Mouse (Mus musculus) heart, postnatal 0 days (tissue): ENCODE data around the gene Trpm1.

Source experiments
- CTCF ChIP-seq: IDR thresholded peaks from 2 replicates; pipeline ENCODE4 v1.5.1; 2016; ENCODE audit warnings: antibody characterized with exemption, control low read depth, low read depth
- EP300 ChIP-seq: IDR thresholded peaks from 2 replicates; pipeline ENCODE4 v1.6.1; 2016; ENCODE audit warnings: antibody characterized with exemption, low read depth

- no peak for TF ChIP-seq CTCF
- TF ChIP-seq EP300, result no peak
Observed at GRCm38 (mm10) chr7:64229911-64230310, 76.3 kb downstream of the Trpm1 start.
